Mouse (Mus musculus): Measurements from ENCODE around the gene Capza3. TPM values are rescaled to one million over a fixed set of nuclear protein-coding genes. Genes with fewer than 3 reads are reported as not detected.

The Capza3 gene
- total RNA-seq (2023) = not detected

GRCm38 (mm10) chr6:140040952-140041351 lies at the start of gene Capza3:
Capza3 (plus strand) TSS chr6:140041252.

GRCm38 (mm10) chr6:140041357-140041756 lies 305 bp downstream of the Capza3 start, which contains the start of gene Plcz1:
Plcz1 (minus strand) TSS chr6:140041457.

Other genes with a start within 250 kb of the Capza3 start
- not detected for gene Plcz1, start 205 bp downstream of the Capza3 start, total RNA-seq (2023)